Mouse (Mus musculus): Measurements from ENCODE around the gene Cdk2ap2.

DNA sequence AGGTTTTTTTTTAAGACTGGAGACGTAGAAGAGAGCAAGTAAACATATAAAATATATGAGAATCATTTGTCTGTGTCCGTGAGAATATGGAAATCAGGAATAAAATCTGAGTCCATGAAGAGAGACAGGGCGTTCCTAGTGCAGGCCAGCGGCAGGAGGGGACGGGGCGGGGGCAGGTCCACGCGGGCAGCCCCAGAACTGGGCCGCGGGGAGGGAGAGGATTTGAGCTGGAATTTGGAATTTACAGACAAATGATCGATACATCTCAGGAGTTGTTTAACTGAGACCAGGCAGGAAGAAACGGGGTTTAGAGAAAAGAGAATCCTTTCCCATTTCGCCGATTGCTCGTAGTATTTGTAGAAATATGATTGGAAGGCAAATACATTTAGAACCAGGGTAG lies 26.7 kb upstream of the Cdk2ap2 start:
- no peak for TF ChIP-seq CTCF (IDR thresholded peaks at IDR 0.05; ENCODE audit: borderline replicate concordance, control insufficient read depth, extremely low read depth, insufficient read depth, low read length, poor library complexity)
- TF ChIP-seq POLR2A (IDR thresholded peaks at IDR 0.05; ENCODE audit: control insufficient read depth, extremely low read depth, insufficient read depth, low read length, poor library complexity), result no peak

All from thymus, adult 2 months (tissue).